Mouse (Mus musculus) urinary bladder, postnatal 14 days (tissue): ENCODE data around the gene Cacng7.

Experiments
- DNase-seq: peaks from one replicate; pipeline ENCODE4 v3.0.0; 2021; ENCODE audit warnings: low spot score

The Cacng7 gene

DNA sequence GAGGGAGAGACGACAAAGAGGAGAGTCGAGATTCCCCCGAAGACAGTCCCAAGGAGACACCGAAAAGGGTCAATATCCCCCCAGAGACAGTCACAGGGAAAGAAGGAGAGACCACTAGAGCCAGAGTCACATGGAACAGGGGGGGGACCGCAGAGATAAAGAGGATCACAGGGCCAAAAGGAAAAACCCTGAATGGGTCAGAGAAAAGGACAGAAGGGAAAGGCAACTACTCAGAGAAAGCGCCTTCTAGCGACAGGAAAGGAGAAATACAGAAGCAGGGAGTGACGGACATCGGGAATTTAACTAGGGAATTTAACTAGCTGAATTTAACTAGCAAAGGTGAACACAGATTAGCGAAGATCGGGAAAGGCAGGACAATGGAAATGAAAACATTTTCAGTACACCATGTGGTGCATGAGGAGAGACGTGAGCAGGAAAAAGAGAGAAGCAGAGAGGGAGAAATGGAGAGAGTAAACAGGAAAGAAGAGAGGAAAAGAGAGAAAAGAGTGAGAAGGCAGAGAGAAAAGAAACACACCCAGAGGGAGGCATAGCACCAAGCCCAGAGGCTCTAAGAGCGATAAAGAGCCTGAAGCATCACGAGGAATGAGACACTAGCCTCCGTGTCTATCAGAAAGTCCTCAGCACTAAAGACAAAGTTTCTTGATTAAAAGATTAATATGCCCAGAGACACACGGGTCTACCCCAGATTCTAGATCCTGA is 30.0 kb upstream of the Cacng7 start:
- DNase-seq, result no peak

DNA sequence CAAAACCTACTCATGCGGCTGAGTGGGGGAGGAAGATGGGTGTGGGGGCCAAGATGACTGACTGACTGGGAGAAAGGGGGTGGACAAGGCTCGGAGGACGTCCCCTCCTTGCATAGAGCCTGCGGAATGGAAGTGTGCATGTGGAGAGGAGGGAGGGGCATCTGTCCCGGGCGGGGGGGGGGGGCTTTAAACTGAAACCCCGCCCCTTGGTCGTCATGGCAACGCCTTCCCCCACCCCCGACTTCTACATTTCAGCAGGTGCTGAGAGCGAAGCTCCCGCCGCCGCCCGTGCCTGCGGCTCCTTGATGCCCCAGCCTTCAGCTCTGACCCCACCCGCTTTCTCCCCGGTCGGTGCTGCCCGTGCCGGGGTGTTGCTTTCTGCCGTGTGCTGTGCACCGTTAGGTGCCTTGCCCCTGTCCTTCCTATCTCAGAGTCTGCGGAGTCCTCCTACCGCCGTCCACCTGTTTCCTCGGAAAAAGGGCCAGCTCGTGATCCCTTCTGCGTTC is 29.4 kb upstream of the Cacng7 start:
- peak; percentile 23 for DNase-seq

DNA sequence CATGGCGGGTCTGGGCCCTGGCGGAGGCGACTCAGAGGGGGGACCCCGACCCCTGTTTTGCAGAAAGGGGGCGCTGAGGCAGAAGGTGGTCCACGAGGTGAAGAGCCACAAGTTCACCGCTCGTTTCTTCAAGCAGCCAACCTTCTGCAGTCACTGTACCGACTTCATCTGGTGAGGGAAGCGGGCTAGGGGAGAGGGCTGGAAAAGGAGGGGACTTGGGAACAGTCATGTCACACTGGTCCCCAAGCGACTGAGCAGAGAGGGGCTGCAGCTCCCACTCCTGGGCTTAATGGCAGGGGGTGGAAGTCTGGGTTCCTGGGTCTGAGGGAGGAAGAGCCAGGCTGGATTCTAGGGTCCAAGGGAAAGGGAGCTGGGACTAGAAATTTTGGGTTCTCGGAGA is 29.0 kb upstream of the Cacng7 start:
- no peak for DNase-seq

DNA sequence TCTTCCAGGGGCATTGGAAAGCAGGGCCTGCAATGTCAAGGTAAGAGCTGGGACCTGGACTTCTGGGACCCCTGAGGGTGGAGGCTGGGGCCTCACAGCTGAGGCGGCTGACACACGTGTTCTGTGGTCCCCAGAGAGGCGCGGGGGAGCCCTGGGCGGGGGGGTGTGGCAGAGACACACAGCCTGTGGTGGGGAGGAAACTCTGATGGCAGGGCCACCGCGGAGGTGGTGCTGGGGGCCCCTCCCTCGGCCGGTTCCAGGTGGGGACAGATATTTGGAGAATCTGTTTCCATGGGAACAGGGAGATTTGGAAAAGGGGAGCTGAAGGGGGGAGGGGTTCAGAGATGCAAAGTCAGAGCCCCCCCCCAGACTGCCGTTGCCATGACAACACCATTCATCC is 28.5 kb upstream of the Cacng7 start:
- DNase-seq, result no peak

DNA sequence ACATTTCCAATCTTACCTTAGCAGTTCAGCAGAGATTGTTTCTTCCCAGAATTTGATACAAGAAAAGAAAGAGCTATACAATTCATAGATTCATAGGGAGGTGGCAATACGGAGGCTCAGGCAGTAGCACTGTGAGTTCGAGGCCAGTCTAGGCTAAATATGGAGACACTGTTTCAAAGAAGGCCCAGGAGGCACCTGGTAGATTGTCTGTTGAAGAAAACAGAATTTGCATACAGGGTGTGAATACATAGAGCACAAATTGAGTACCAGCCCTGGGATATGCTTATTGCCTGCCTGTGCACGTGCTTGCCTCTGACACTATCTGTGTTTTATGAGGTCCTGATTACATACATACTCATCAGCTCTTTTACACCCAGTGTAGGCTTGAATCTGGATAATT is 26.4 kb upstream of the Cacng7 start:
- DNase-seq, result no peak

DNA sequence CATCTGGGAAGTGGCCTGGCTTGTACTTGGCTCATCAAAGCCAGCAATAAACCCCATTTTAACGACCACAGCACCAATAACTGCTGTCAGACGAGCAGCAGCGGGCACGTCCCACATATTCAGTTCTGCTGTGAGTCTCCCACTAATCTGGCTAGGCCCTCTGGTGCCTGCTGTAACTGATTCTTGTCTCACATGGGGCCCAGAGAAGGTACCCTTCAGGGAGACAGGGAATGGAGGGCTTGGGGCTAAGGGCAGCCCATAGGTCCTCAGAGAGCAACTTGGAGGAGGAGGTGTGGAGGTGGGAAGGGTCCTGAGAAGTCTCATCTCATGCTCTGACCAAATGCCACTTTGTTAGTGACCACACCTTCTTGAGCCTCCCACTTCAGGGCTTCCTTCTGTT is 24.1 kb upstream of the Cacng7 start:
- DNase-seq, result no peak

DNA sequence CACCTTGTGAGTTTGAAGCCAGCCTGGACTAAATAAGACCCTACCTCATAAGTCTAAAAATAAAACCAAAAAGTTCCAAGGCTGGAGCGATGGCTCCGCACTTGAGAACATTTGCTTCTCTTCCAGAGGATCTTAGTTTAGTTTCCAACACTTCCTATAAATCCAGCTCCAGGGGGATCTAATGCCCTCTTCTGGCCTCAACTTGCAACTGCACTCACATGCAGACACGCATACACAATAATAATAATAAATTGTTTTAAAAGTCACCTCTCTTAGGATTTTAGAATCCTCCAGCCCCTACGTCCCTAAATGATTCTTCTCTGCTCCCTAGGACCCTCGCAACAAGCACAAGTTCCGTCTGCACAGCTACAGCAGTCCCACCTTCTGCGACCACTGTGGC is 22.5 kb upstream of the Cacng7 start:
- no peak for DNase-seq

DNA sequence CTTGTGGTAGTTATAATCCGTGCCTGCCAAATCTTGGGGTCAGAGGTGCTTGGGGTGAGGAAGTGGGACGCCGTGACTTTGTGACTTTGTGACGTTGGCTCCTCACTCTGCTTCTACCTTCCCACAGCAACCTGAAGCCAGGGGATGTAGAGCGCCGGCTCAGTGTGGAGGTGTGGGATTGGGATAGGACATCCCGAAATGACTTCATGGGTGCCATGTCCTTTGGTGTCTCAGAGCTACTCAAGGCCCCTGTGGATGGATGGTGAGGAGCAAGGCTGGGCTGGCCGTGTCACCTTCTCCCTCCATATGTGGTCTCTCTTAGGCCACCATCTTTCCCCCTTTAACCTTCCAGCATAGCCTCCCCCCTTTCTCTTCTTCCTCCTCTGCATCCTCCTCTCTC is 19.2 kb upstream of the Cacng7 start:
- no peak for DNase-seq

DNA sequence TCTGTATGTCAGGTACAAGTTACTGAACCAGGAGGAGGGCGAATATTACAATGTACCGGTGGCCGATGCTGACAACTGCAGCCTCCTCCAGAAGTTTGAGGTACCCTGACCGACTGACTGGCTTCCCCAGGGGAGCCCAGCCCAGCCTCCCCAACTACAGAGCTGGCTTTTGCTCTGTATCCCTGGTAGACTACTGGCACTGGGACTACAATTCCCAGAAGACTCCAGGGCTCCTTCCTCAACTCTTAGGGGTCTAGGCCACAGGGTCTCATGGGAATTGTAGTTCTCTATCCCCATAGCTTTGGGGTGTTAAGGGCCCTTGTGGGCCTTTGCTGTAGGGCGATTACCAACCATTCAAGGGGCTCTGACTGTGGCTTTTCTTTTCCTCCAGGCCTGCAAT is 18.6 kb upstream of the Cacng7 start:
- DNase-seq, result no peak

DNA sequence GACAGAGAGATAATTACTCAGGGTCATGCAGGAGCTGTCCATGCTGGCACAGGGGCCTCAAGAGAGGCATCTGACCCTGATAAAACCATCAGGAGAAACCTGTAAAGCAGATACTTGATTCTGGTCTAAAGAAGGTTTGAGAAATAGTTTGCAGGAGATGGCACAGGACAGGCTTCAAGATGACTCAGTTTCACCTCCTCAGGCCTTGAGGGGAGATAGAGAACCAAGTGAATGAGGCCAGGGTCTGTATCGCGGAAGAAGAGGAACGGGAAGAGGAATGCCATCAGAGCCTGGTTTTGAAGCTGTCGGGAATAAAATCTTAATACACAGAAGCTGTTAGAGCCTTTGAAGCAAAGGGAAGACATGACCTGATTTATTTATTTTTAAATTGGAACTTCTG is 15.1 kb upstream of the Cacng7 start:
- DNase-seq, result no peak

DNA sequence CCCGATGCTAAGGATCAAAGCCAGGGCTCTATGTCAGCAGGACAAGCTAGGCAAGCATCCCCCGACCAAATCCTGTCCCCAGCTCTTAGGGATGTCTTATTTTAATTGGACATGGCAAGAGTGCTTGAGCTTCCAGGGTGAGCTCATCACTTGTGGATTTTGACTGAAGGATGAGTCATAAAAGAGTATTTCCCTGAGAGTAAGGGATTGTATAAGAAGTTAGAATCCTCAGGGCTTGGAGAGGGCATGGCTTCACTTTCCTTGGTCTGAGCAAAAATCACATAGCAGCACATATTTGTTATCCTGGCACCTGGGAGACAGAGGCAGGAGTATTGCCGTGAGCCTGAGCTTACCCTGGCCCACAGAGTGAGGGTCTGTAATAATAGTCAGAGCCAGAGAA is 11.9 kb upstream of the Cacng7 start:
- DNase-seq, result no peak

DNA sequence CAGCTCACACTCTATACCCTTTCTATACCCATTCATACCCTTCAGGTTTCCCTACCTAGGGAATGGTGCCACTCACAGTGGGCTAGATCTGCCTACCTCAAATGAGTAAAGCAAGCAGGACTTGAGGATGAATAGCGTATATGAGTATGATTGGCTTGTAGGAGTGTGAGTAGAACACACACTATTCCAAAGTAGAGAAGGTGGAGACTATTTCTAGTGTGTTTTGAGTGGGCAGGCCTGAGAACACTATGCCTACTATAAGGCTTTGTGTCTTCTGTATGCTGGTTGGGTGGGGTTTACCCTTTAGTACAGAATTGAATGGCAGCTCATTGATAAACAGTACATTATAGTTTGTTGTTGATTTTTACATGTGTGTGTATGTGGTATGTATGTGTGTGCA is 8.9 kb upstream of the Cacng7 start:
- DNase-seq, result no peak

DNA sequence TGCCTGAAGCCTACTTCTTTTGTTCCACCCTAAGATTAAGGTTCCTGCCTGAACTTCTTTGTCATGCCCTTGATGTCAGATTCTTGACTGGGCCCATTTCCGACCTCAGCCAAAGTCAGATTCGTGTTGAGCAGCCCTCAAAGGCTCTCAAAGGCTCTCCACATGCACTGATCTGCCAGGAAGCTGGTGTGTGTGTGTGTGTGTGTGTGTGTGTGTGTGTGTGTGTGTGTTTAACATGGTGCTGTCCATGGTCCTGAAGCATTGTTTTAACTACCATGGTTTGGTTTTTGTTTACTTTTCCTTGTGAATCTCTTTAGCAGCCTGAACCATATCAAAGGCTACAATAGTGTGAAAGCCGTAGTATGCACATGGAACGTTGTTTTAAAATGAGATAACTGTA is 4.8 kb upstream of the Cacng7 start:
- no peak for DNase-seq

DNA sequence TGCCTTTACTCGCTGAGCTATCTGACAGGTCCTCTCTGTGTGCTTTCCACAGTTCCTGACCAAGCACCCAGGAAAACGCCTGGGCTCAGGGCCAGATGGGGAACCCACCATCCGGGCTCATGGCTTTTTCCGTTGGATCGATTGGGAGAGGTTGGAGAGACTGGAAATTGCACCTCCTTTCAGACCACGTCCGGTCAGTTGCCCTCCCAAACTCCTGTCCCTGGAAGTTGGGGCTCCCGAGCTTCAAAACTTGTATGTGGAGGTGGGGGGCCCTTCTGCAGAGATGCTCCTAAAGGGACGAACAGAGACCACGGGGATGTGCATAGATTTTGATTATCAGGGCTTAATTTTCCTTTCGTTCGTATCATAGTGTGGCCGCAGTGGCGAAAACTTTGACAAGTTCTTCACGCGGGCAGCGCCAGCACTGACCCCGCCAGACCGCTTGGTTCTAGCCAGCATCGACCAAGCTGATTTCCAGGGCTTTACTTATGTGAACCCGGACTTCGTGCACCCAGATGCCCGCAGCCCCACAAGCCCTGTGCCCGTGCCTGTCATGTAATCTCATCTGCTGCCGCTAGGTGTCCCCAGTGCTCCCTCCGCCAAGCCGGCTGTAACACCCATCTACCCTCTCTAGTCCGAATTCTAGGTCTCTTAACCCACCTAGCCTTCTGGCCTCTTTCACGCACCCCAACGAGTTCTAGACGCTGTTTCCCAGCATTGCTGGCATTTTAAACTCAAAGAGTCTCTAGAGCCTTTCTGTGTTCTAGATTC is 2.8 kb upstream of the Cacng7 start:
- DNase-seq, result peak; percentile 71

DNA sequence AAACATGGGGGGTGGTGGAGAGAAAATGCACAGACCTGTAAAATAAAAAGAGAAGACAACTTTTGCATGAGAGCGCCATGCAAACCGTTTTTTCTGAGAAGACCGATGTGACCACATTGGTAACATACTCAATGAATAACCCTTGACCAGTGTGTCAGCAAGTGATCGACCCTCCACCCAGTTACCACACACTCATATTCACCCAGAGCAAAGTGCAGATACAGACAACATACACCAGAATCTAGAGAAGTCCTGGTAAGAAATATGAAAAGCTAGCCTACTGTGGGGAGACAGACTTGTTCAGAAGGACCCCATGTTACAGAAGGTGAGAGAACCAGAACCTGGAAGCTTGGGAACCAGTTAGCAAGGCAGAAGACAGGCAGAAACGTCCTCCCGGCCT is 1.6 kb upstream of the Cacng7 start:
- no peak for DNase-seq

DNA sequence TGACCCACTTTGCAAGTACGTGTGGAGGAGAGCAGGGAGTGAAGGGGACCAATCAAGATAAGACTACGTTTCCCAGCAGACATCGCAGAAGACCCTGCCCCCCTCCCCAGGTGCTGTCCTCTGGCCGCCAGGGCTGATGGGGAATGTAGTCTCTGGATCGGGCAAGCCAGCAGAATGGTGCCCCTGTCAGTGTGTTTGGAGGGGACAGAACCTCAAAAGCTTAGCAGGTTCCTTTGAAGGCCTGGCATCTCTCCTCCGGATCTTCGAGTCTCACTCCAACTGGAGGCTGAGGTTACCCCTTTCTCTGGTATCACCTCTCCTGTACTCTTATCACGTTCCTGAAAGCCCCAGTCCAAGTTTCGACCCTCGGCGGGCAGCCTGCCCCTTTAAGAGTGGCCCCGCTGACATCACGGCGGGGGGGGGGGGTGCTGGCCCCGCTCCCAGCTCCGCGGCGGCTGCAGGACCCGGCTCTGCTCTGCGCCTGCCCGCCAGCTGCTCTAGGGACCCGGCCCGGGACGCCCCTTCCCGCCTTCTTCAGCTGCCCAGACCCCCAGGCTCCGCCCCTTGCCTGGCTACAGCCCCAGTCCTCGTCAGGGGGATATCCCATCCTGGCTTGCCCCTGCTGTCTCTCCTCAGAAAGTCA is 1.1 kb upstream of the Cacng7 start:
- DNase-seq, result peak; percentile 43

DNA sequence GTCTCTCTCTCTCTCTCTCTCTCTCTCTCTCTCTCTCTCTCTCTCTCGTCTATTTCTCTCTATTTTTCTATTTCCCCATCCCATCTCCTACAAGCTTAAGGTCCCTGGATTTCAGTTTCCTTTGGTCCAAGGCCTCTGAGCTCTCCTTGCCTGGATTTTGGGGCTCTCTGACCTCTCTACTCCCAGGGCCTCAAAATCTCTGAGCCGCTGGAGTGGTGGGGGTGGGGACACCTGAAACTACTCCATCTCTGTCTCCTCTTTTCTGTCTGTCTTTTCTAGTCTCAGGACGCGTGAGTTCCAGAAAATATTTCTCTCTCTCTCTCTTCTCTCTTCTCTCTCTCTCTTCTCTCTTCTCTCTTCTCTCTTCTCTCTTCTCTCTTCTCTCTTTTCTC is 535 bp upstream of the Cacng7 start:
- no peak for DNase-seq

DNA sequence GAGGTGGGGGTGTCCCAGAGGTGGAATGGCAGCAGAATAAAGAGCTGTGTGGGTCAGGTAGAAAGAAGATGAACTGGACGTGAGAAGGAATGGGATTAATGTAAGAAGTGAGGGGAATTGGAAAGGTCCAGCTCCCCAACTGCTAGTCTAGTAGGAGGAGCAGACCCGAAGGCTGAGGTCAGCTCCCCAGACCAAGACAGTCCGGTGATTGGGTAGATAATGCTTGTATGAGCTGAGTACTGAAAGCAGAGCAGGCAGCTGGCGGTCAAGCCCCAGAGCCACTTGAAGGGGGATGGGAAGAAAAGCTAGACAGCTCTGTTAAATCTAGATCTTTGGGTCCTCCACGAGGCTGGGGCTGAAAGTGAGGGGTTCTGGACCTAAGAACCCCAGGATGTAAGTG is 787 bp downstream of the Cacng7 start:
- DNase-seq, result no peak

DNA sequence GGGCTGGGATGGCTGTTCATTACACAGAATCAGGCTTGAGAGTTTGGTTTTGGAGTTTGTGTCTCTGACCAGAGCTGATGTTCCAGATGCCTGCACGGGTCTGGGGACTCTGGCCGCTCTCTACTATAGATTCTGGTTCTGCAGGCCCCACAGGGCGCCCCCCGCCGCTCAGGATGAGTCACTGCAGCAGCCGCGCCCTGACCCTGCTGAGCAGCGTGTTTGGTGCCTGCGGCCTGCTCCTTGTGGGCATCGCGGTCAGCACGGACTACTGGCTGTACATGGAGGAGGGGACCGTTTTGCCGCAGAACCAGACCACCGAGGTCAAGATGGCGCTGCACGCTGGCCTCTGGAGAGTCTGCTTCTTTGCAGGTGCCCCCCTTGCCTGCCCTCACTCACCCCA is 3.7 kb downstream of the Cacng7 start:
- no peak for DNase-seq

DNA sequence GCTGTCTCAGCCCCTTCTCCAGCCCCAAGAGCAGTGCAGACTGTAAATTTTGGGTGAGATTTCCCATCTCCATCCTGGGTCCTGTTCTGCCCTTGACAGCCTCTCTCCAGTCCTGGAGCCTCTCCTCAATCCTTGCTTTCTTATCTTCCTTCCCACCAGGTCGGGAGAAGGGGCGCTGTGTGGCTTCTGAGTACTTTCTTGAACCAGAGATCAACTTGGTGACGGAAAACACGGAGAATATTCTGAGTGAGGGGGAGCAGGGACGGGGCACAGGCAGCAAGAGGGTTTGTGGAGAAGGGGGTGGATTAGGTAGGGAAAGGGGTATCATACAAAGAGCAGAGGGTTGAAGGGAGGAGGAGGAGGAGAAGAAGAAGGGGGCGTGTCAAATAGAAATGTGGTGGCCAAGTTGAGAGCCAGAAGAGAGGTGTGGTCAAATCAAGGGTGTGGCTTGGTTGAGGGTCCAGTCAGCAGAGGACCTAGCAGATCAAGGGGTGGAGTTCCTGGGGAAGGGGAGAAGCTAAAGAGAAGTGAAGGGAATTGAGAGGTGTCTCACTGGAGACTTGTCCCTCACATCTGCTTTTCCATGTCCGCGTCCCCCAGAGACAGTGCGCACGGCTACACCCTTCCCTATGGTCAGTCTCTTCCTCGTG is 5.7 kb downstream of the Cacng7 start:
- DNase-seq, result no peak

DNA sequence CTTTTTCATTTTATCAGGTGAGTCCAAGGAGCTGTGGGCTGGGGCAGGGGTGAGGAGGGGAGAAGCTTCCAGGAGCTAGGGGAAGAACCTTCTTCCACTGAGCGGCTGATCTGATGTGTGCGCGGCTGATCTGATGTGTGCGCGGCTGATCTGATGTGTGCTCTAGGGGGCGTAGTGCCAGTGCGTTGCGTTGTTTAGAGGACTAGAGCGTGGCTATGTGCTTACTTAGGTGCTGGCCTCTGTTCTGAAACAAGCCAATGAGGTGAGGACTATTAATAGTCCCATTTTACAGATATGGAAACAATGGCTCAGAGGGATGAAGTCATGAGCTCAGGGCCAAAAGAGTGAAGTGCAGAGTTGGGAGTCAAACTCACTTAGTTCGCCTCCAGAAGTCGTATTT is 6.3 kb downstream of the Cacng7 start:
- no peak for DNase-seq

DNA sequence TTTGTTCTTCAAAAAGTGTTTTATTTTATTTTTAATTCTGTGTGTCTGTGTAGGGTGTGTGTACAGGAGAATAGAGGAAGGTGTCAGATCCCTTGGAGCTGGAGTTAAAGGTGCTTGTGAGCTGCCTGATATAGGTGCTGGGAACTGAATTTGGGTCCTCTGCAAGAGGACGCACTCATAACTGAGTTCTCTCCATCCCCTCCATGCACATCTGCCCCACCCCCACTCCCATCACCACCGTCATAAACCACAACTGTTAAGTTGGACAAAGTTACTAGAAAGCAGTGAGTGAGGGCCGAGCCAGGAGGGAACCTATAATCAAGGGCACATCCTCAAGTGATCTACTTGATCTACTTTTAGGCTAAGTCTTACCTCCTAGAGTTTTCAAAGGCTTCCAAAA is 11.1 kb downstream of the Cacng7 start:
- DNase-seq, result no peak

DNA sequence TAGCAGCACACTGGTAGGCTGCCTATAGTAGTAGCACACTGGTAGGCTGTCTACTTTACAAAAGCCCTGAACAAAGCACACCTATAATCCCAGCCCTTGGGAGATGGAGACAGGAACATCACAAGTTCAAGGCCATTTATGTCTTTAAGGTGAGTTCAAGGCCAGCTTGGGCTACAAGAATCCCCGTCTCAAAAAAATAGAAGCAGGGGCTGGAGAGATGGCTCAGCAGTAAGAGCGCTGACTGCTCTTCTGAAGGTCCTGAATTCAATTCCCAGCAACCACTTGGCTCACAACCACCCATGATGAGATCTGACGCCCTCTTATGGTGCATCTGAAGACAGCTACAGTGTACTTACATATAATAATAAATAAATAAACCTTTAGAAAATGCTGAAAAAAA is 12.5 kb downstream of the Cacng7 start:
- no peak for DNase-seq
